Mouse (Mus musculus) spleen, adult 2 months (tissue): ENCODE data around the gene Traip. TPM values are rescaled to one million over a fixed set of nuclear protein-coding genes. Genes with fewer than 3 reads are reported as not detected.

Source experiments
- DNase-seq, 2 experiments: peaks; one replicate each; pipeline versions ENCODE4 v3.0.0 to v3.0.0-alpha.2; 2012 to 2021; ENCODE audit warnings: low spot score in 2 of 2, low read depth in 1 of 2
- H3K27ac ChIP-seq: fragments of 200-500 bp; 2 replicates; pipeline ENCODE4 v1.5.1; 2012; ENCODE audit warnings: low read length, inconsistent platforms; ENCODE audit not compliant: insufficient read depth
- H3K27me3 ChIP-seq: fragments of 200-500 bp; 2 replicates; pipeline ENCODE4 v1.6.1; 2012; ENCODE audit warnings: mild to moderate bottlenecking, moderate library complexity, low read length, inconsistent platforms; ENCODE audit not compliant: control insufficient read depth, insufficient read depth
- H3K36me3 ChIP-seq: fragments of 200-500 bp; 2 replicates; pipeline ENCODE4 v1.6.1; 2012; ENCODE audit warnings: mild to moderate bottlenecking, low read length, inconsistent platforms; ENCODE audit not compliant: control insufficient read depth, insufficient read depth
- H3K4me1 ChIP-seq: fragments of 200-500 bp; 2 replicates; pipeline ENCODE4 v1.6.1; 2011; ENCODE audit warnings: inconsistent platforms; ENCODE audit not compliant: control insufficient read depth, insufficient read depth, insufficient read length
- H3K4me3 ChIP-seq: fragments of 200-500 bp; 2 replicates; pipeline ENCODE4 v1.5.1; 2011; ENCODE audit warnings: mild to moderate bottlenecking, inconsistent platforms; ENCODE audit not compliant: insufficient read depth, insufficient read length; ENCODE audit errors: extremely low read depth
- CTCF ChIP-seq: fragments of 200-500 bp; IDR thresholded peaks from 2 replicates; pipeline ENCODE4 v1.5.1; 2011; ENCODE audit warnings: mild to moderate bottlenecking, inconsistent platforms; ENCODE audit not compliant: insufficient read depth, insufficient read length, insufficient replicate concordance; ENCODE audit errors: extremely low read depth
- POLR2A ChIP-seq: fragments of 200-500 bp; IDR thresholded peaks from 2 replicates; pipeline ENCODE4 v1.6.1; 2011; ENCODE audit warnings: low read depth, low read length, inconsistent platforms
- WGBS: fragments of 180-500 bp; shearing (Covaris S2); methylation state at CpG from one replicate; pipeline ENCODE4 v1.1.7; 2018; 5-methylcytosine and 5-hydroxymethylcytosine counted together
- polyA plus RNA-seq: library from polyadenylated mRNA; depleted of rRNA; stranded (reverse); fragments of >200 nt; gene quantifications from 2 replicates; pipeline ENCODE4 v1.2.3, GENCODE M21; 2012

Gene Traip
- polyA plus RNA-seq, 1 experiment: 3.1 TPM

- TF ChIP-seq CTCF (no peak), POLR2A (no peak)
- H3K4me3 ChIP-seq: no peak within 1 kb of the TSS
Observed at GRCm38 (mm10) chr9:107982681-107983346, 32.9 kb downstream of the Traip start, which contains the start of gene Gm20661. Gm20661 (plus strand) TSS chr9:107983058.

GRCm38 (mm10) chr9:107983421-107983890, 33.5 kb downstream of the Traip start:
- peaks cover 27% of the 10 kb centered on the region for H3K36me3 ChIP-seq
- H3K4me1 ChIP-seq: peaks cover 34% of the 10 kb centered on the region
- peak in 1 of 2 experiments; percentile 59 for DNase-seq

More at GRCm38 (mm10) chr9:107982681-107983346, 32.9 kb downstream of the Traip start, which contains the start of gene Gm20661:
- Histone ChIP-seq H3K36me3 (peaks cover 30% of the 10 kb centered on the region), H3K27ac (peak within 1 kb of the TSS; percentile 83), H3K4me1 (peaks cover 34% of the 10 kb centered on the region), H3K27me3 (no peaks in the 10 kb centered on the region)
- WGBS: 16% methylated on average over 14 of the region's 14 CpGs
- DNase-seq: peak in 1 of 2 experiments; percentile 38

GRCm38 (mm10) chr9:107984052-107984753, 34.3 kb downstream of the Traip start:
- no peak for DNase-seq
- Histone ChIP-seq H3K4me3 (peak overlapping the region; percentile 79; the same call in 1 of the 2 replicates), H3K27me3 (no peaks in the 10 kb centered on the region), H3K27ac (peak overlapping the region; percentile 83), H3K4me1 (peaks cover 34% of the 10 kb centered on the region), H3K36me3 (peaks cover 20% of the 10 kb centered on the region)
- TF ChIP-seq POLR2A: no peak
- TF ChIP-seq CTCF: no peak
- 32% methylated on average over 19 of the region's 19 CpGs for whole genome bisulfite sequencing

More at GRCm38 (mm10) chr9:107983421-107983890, 33.5 kb downstream of the Traip start:
- 16% methylated on average over 4 of the region's 4 CpGs for WGBS
- no peak overlapping the region for H3K4me3 ChIP-seq
- H3K27ac ChIP-seq: peak overlapping the region; percentile 83
- TF ChIP-seq POLR2A: no peak
- no peak for TF ChIP-seq CTCF
- no peaks in the 10 kb centered on the region for H3K27me3 ChIP-seq

- Histone ChIP-seq H3K36me3 (peaks cover 15% of the 10 kb centered on the region), H3K27ac (peak overlapping the region; percentile 82), H3K4me1 (peaks cover 34% of the 10 kb centered on the region), H3K27me3 (no peaks in the 10 kb centered on the region), H3K4me3 (peak overlapping the region; percentile 79; the same call in 1 of the 2 replicates)
- TF ChIP-seq CTCF: no peak
- no peak for TF ChIP-seq POLR2A
- no peak for DNase-seq
- 23% methylated on average over 9 of the region's 9 CpGs for WGBS
Observed at GRCm38 (mm10) chr9:107984754-107985055, 34.8 kb downstream of the Traip start.

GRCm38 (mm10) chr9:107985131-107986119, 35.5 kb downstream of the Traip start, which contains the start of gene Inka1:
Inka1 (minus strand) TSS chr9:107985879.
- WGBS: 1% methylated on average over 57 of the region's 58 CpGs
- TF ChIP-seq POLR2A (peak; percentile 31), CTCF (no peak)

GRCm38 (mm10) chr9:107986376-107986775, 36.4 kb downstream of the Traip start:
- Histone ChIP-seq H3K27ac (no peak overlapping the region), H3K4me1 (peaks cover 34% of the 10 kb centered on the region), H3K36me3 (peaks cover 5% of the 10 kb centered on the region), H3K27me3 (no peaks in the 10 kb centered on the region), H3K4me3 (peak overlapping the region; percentile 79; the same call in 1 of the 2 replicates)
- 1% methylated on average over 18 of the region's 18 CpGs for WGBS
- DNase-seq: peak; percentile 63 to 83
- TF ChIP-seq CTCF: peak; percentile 92
- no peak for TF ChIP-seq POLR2A

More at GRCm38 (mm10) chr9:107985131-107986119, 35.5 kb downstream of the Traip start, which contains the start of gene Inka1:
- peaks cover 12% of the 10 kb centered on the region for H3K36me3 ChIP-seq
- H3K4me1 ChIP-seq: peaks cover 34% of the 10 kb centered on the region
- H3K27ac ChIP-seq: peak within 1 kb of the TSS; percentile 82
- H3K4me3 ChIP-seq: peak within 1 kb of the TSS; percentile 79
- no peaks in the 10 kb centered on the region for H3K27me3 ChIP-seq
- peak; percentile 70 to 90 for DNase-seq
